Mouse (Mus musculus): Measurements from ENCODE around the gene Mmp15. TPM values are rescaled to one million over a fixed set of nuclear protein-coding genes. Genes with fewer than 3 reads are reported as not detected.

The Mmp15 gene
- polyA plus RNA-seq, 2 experiments = 0.43 to 0.64 TPM

DNA sequence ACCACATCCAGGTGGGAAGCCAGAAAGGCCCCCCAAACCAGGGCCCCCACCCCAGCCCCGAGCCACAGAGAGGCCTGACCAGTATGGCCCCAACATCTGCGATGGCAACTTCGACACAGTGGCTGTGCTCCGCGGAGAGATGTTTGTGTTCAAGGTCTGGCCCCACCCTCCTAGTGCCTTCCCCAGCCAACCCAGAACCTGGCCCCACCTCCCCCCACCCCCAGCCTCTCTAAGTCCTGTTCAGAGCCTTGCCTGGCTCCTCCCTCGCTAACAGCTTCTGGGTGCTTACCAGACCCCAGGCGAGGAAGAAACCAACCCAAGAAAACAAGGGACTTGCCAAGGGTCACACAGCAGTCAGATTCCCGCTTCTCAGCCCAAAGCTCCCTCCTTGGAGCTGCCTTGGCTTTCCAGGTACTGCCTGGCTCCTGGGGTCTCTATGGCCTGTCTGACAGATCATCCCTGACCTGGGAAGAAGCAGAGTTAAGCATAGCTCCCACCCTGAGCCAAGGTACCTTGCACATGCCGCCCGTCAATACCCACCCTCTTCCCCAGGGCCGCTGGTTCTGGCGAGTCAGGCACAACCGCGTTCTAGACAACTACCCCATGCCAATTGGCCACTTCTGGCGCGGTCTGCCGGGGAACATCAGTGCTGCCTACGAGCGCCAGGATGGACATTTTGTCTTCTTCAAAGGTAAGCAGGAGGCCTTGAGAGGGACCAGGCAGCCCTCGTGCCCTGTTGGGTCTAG, 17.7 kb downstream of the Mmp15 start:
- peaks cover 2 to 16% of the 10 kb centered on the region in 2 experiments; a peak in 3 of 4 replicates for H3K4me1 ChIP-seq (replicated peaks; ENCODE audit: control insufficient read depth in 2 of 2, insufficient read depth in 2 of 2, low read length in 1 of 2)
- 41% methylated on average over 20 of the region's 20 CpGs for WGBS (ENCODE audit: insufficient replicate concordance)
- peak overlapping the region; percentile 43 for H3K4me2 ChIP-seq (ENCODE audit: low read depth)
- ATAC-seq (ENCODE audit: insufficient read depth) (peak; percentile 41; the same call in 1 of the 2 replicates), DNase-seq (ENCODE audit: low read depth in 3 of 3, low spot score in 3 of 3) (no peak)
- H3K9me3 ChIP-seq (ENCODE audit: control insufficient read depth, low read length) = no peaks in the 10 kb centered on the region
- no peak overlapping the region for H3K27ac ChIP-seq
- no peak for TF ChIP-seq CTCF (IDR thresholded peaks at IDR 0.05; ENCODE audit: low read depth)
- no peak for TF ChIP-seq EP300 (IDR thresholded peaks at IDR 0.05; ENCODE audit: low read depth)
- no peaks in the 10 kb centered on the region for H3K27me3 ChIP-seq (ENCODE audit: control insufficient read depth, insufficient read depth, low read length)
- H3K9ac ChIP-seq (replicated peaks) = no peak overlapping the region
- no peaks in the 10 kb centered on the region for H3K36me3 ChIP-seq (replicated peaks; ENCODE audit: control insufficient read depth, insufficient read depth, low read depth)
- H3K4me3 ChIP-seq (ENCODE audit: insufficient read depth in 1 of 2, low read depth in 2 of 2, low read length in 2 of 2) = no peak overlapping the region

- no peaks in the 10 kb centered on the region for H3K27me3 ChIP-seq (ENCODE audit: control insufficient read depth, insufficient read depth, low read length)
- H3K36me3 ChIP-seq (replicated peaks; ENCODE audit: control insufficient read depth, insufficient read depth, low read depth) = no peaks in the 10 kb centered on the region
- H3K4me2 ChIP-seq (ENCODE audit: low read depth) = no peak overlapping the region
- H3K9ac ChIP-seq (replicated peaks) = no peak overlapping the region
- TF ChIP-seq EP300 (IDR thresholded peaks at IDR 0.05; ENCODE audit: low read depth) = no peak
- no peak for TF ChIP-seq CTCF (IDR thresholded peaks at IDR 0.05; ENCODE audit: low read depth)
- H3K4me3 ChIP-seq (ENCODE audit: insufficient read depth in 1 of 2, low read depth in 2 of 2, low read length in 2 of 2) = no peak overlapping the region
- ATAC-seq (ENCODE audit: insufficient read depth) (no peak), DNase-seq (ENCODE audit: low read depth in 3 of 3, low spot score in 3 of 3) (no peak)
- H3K9me3 ChIP-seq (ENCODE audit: control insufficient read depth, low read length) = no peaks in the 10 kb centered on the region
- WGBS (ENCODE audit: insufficient replicate concordance) = 54% methylated on average over 12 of the region's 12 CpGs
- no peak overlapping the region for H3K27ac ChIP-seq
- peaks cover 0 to 4% of the 10 kb centered on the region in 2 experiments; a peak in 1 of 4 replicates for H3K4me1 ChIP-seq (replicated peaks; ENCODE audit: control insufficient read depth in 2 of 2, insufficient read depth in 2 of 2, low read length in 1 of 2)
These were observed 21.4 kb downstream of the Mmp15 start for GRCm38 (mm10) chr8:95373389-95374002.

- H3K9me3 ChIP-seq (ENCODE audit: control insufficient read depth, low read length) = no peaks in the 10 kb centered on the region
- 47% methylated on average over 3 of the region's 3 CpGs for whole genome bisulfite sequencing (ENCODE audit: insufficient replicate concordance)
- ATAC-seq (ENCODE audit: insufficient read depth) (no peak), DNase-seq (ENCODE audit: low read depth in 3 of 3, low spot score in 3 of 3) (no peak)
- H3K4me2 ChIP-seq (ENCODE audit: low read depth) = no peak overlapping the region
- no peaks in the 10 kb centered on the region for H3K36me3 ChIP-seq (replicated peaks; ENCODE audit: control insufficient read depth, insufficient read depth, low read depth)
- H3K4me1 ChIP-seq (replicated peaks; ENCODE audit: control insufficient read depth in 2 of 2, insufficient read depth in 2 of 2, low read length in 1 of 2) = peaks cover 0 to 2% of the 10 kb centered on the region in 2 experiments; a peak in 1 of 4 replicates
- H3K27ac ChIP-seq = no peak overlapping the region
- no peak overlapping the region for H3K4me3 ChIP-seq (ENCODE audit: insufficient read depth in 1 of 2, low read depth in 2 of 2, low read length in 2 of 2)
- H3K9ac ChIP-seq (replicated peaks) = no peak overlapping the region
- TF ChIP-seq CTCF (IDR thresholded peaks at IDR 0.05; ENCODE audit: low read depth) (no peak), EP300 (IDR thresholded peaks at IDR 0.05; ENCODE audit: low read depth) (no peak)
- no peaks in the 10 kb centered on the region for H3K27me3 ChIP-seq (ENCODE audit: control insufficient read depth, insufficient read depth, low read length)
These were observed 22.4 kb downstream of the Mmp15 start for GRCm38 (mm10) chr8:95374429-95374828.

GRCm38 (mm10) chr8:95375374-95375930, 23.4 kb downstream of the Mmp15 start:
- WGBS (ENCODE audit: insufficient replicate concordance) = 57% methylated on average over 7 of the region's 7 CpGs
- peaks cover 0 to 2% of the 10 kb centered on the region in 2 experiments; a peak in 1 of 4 replicates for H3K4me1 ChIP-seq (replicated peaks; ENCODE audit: control insufficient read depth in 2 of 2, insufficient read depth in 2 of 2, low read length in 1 of 2)
- H3K27ac ChIP-seq = no peak overlapping the region
- H3K36me3 ChIP-seq (replicated peaks; ENCODE audit: control insufficient read depth, insufficient read depth, low read depth) = no peaks in the 10 kb centered on the region
- no peaks in the 10 kb centered on the region for H3K27me3 ChIP-seq (ENCODE audit: control insufficient read depth, insufficient read depth, low read length)
- H3K9me3 ChIP-seq (ENCODE audit: control insufficient read depth, low read length) = no peaks in the 10 kb centered on the region
- TF ChIP-seq EP300 (IDR thresholded peaks at IDR 0.05; ENCODE audit: low read depth) (no peak), CTCF (IDR thresholded peaks at IDR 0.05; ENCODE audit: low read depth) (no peak)
- DNase-seq (ENCODE audit: low read depth in 3 of 3, low spot score in 3 of 3) = no peak
- no peak overlapping the region for H3K9ac ChIP-seq (replicated peaks)
- H3K4me3 ChIP-seq (ENCODE audit: insufficient read depth in 1 of 2, low read depth in 2 of 2, low read length in 2 of 2) = no peak overlapping the region
- ATAC-seq (ENCODE audit: insufficient read depth) = no peak
- H3K4me2 ChIP-seq (ENCODE audit: low read depth) = no peak overlapping the region
